Mouse (Mus musculus) stomach, embryonic 14.5 days (tissue): ENCODE measurements around the gene Gm281. TPM values are rescaled to one million over a fixed set of nuclear protein-coding genes. Genes with fewer than 3 reads are reported as not detected.

Experiments
- ATAC-seq: fragments of 200-750 bp; cut with Nextera tagmentation; 2 replicates; pipeline ENCODE4 v1.8.0; 2017; ENCODE audit warnings: low read depth, moderate TSS enrichment; ENCODE audit not compliant: insufficient number of reproducible peaks, insufficient read depth, low FRiP score
- H3K27ac ChIP-seq: fragments of 300-500 bp; sonication (generic); 2 replicates; pipeline ENCODE4 v1.5.1; 2014; ENCODE audit warnings: mild to moderate bottlenecking, low read length, moderate library complexity, mixed read lengths
- H3K27me3 ChIP-seq: fragments of 300-500 bp; sonication (generic); 2 replicates; pipeline ENCODE4 v1.6.1; 2014; ENCODE audit warnings: low read length, control low read depth, mixed read lengths; ENCODE audit not compliant: control insufficient read depth, insufficient read depth
- H3K36me3 ChIP-seq: fragments of 300-500 bp; sonication (generic); 2 replicates; pipeline ENCODE4 v1.6.1; 2014; ENCODE audit warnings: mild to moderate bottlenecking, control low read depth, low read length, moderate library complexity, mixed read lengths; ENCODE audit not compliant: control insufficient read depth, insufficient read depth
- H3K4me1 ChIP-seq: fragments of 300-500 bp; sonication (generic); 2 replicates; pipeline ENCODE4 v1.6.1; 2014; ENCODE audit warnings: low read length, control low read depth, mixed read lengths; ENCODE audit not compliant: control insufficient read depth, insufficient read depth
- H3K4me2 ChIP-seq: fragments of 300-500 bp; sonication (generic); replicated peaks from 2 replicates; pipeline ENCODE4 v1.6.1; 2014; ENCODE audit warnings: low read depth, low read length, control low read depth
- H3K4me3 ChIP-seq: fragments of 300-500 bp; sonication (generic); 2 replicates; pipeline ENCODE4 v1.5.1; 2014; ENCODE audit warnings: low read depth, low read length, control low read depth
- H3K9ac ChIP-seq: fragments of 300-500 bp; sonication (generic); replicated peaks from 2 replicates; pipeline ENCODE4 v1.6.1; 2014; ENCODE audit warnings: low read depth, mild to moderate bottlenecking, control low read depth, low read length, moderate library complexity, mixed read lengths
- H3K9me3 ChIP-seq: fragments of 300-500 bp; sonication (generic); 2 replicates; pipeline ENCODE4 v1.6.1; 2016; ENCODE audit warnings: low read depth, low read length, control low read depth; ENCODE audit not compliant: control insufficient read depth
- WGBS: fragments of 180-500 bp; shearing (Covaris S2); extraction: QIAGEN DNeasy Blood & Tissue Kit; methylation state at CpG from one replicate; pipeline ENCODE4 v1.1.7; 2014; 5-methylcytosine and 5-hydroxymethylcytosine counted together
- polyA plus RNA-seq: library from polyadenylated mRNA; unstranded; fragments of >200 nt; fragmentation: Nextera tagmentation; extraction: Ambion mirVana; gene quantifications from 2 replicates; pipeline ENCODE4 v1.2.1, GENCODE M21; 2014

Gene Gm281
- polyA plus RNA-seq, 1 experiment from 2014 or later = not detected

DNA sequence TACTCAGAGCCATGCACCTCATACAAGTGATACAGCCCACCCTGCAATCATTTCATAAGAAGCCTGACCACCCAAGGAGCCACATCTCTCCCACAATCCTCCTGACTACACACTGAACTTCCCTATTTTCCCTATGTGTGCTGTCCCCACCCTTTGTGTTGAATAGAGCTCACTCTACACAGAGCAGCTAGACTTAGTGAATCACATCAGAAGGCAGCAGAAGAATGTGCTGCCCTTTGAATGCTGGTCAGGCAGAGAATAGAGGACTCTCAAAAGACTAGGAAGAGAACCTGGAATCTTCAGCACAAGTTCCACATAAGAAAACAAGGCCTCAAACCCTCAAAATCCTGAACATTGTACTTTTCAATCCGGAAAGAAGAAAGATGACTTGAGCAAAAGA, 7.8 kb downstream of the Gm281 start:
- no peaks in the 10 kb centered on the region for H3K27me3 ChIP-seq
- H3K9ac ChIP-seq = no peak overlapping the region
- WGBS = 83% methylated on average over 1 of the region's 1 CpGs
- no peaks in the 10 kb centered on the region for H3K36me3 ChIP-seq
- no peak overlapping the region for H3K4me3 ChIP-seq
- no peaks in the 10 kb centered on the region for H3K4me1 ChIP-seq
- H3K9me3 ChIP-seq = no peaks in the 10 kb centered on the region
- H3K4me2 ChIP-seq = no peak overlapping the region
- no peak for ATAC-seq
- H3K27ac ChIP-seq = no peak overlapping the region

DNA sequence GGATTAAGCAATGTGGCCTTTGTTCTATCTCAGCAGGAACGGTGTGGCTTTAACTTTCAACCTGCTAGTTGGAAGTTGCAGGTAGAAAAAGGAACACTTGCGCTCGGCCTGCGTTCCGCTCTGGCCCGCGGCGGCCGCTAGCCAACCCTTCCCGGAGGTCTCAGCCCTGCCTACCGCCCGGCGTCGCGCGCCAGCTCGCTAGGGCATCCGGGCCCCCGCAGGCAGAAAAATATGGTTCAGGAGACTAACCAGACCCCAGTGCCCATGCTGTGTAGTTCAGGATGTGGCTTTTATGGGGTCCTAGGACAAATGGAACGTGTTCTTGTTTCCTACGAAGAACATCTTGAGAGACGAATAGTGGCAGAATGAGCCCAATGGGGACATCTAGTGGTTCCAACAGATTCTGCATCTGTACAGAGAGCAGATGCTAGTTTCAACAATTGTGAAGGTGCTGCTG, 12.6 kb downstream of the Gm281 start:
- H3K9ac ChIP-seq = peak overlapping the region; percentile 40; the same call in 1 of the 2 replicates

DNA sequence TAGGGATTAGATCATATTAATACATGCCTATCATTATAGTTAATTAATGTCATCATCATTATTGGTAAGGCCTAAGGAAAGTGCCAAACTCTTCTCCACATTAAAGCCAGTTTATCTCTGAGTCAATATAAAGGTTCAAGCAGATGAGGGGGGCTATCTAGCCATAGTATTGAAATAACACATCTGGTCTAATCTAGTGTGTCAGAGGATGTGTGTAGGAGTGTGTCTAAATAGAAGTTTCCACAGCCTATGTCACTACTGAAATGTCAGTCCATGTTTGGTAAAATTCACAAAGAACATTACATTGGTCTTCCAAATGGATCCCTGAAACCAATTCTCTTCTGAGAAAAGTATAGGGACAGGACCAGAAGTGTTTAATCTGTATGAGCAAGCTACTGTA, 19.1 kb downstream of the Gm281 start:
- Histone ChIP-seq H3K4me3 (no peak overlapping the region), H3K9me3 (no peaks in the 10 kb centered on the region), H3K9ac (no peak overlapping the region), H3K36me3 (no peaks in the 10 kb centered on the region), H3K4me2 (no peak overlapping the region), H3K27ac (no peak overlapping the region), H3K27me3 (no peaks in the 10 kb centered on the region), H3K4me1 (no peaks in the 10 kb centered on the region)
- no peak for ATAC-seq

More for the DNA sequence above, 12.6 kb downstream of the Gm281 start:
- Histone ChIP-seq H3K27ac (no peak overlapping the region), H3K9me3 (no peaks in the 10 kb centered on the region), H3K4me3 (peak overlapping the region; percentile 45), H3K4me2 (peak overlapping the region; percentile 66), H3K27me3 (no peaks in the 10 kb centered on the region), H3K36me3 (no peaks in the 10 kb centered on the region), H3K4me1 (no peaks in the 10 kb centered on the region)
- peak; percentile 78; the same call in 1 of the 2 replicates for ATAC-seq
- WGBS = 2% methylated on average over 22 of the region's 22 CpGs

DNA sequence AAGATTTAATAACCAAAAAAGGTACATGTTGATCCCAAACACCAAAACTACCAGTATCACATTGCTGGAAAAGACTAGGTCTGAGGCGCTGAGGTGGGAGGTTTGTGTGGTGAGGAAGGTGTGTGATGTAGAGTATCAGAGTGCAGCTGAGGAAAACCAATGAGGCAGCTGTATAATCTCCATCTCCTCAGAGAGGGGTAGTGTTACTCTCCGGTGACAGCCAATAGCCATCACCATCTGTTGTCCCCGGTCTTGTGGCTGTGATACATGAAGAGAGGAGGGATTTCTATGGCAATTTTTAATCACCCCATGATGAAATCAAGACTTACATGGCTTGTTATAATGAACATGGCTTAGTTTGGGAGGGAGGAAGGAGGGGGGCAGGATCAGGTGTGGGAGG, 20.5 kb downstream of the Gm281 start:
- H3K36me3 ChIP-seq = no peaks in the 10 kb centered on the region
- no peaks in the 10 kb centered on the region for H3K9me3 ChIP-seq
- WGBS = 75% methylated on average over 3 of the region's 3 CpGs
- no peak overlapping the region for H3K27ac ChIP-seq
- no peak overlapping the region for H3K4me3 ChIP-seq
- no peak overlapping the region for H3K9ac ChIP-seq
- H3K27me3 ChIP-seq = no peaks in the 10 kb centered on the region
- no peaks in the 10 kb centered on the region for H3K4me1 ChIP-seq
- ATAC-seq = no peak
- no peak overlapping the region for H3K4me2 ChIP-seq

DNA sequence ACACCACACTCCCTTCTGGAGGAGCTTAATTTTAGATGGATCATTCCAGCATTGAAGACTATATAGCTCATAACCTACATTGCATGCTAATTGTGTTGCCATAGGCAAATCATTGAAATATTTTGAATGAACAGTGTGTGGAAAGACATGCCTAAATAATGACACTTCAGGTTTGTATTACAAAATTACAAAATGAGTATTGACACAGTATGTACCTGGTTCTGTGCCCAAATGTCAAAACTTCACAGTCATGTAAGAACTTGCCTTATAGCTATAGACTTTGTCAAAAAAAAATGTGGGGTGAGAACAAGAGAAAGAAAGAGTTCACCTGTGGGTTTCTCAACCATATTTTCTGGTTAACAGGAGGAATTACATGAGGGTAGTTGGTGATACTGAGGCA, 52.9 kb downstream of the Gm281 start:
- Histone ChIP-seq H3K27me3 (no peaks in the 10 kb centered on the region), H3K36me3 (no peaks in the 10 kb centered on the region), H3K4me1 (no peaks in the 10 kb centered on the region), H3K4me2 (no peak overlapping the region), H3K4me3 (no peak overlapping the region), H3K9ac (no peak overlapping the region), H3K27ac (no peak overlapping the region), H3K9me3 (no peaks in the 10 kb centered on the region)
- no peak for ATAC-seq

DNA sequence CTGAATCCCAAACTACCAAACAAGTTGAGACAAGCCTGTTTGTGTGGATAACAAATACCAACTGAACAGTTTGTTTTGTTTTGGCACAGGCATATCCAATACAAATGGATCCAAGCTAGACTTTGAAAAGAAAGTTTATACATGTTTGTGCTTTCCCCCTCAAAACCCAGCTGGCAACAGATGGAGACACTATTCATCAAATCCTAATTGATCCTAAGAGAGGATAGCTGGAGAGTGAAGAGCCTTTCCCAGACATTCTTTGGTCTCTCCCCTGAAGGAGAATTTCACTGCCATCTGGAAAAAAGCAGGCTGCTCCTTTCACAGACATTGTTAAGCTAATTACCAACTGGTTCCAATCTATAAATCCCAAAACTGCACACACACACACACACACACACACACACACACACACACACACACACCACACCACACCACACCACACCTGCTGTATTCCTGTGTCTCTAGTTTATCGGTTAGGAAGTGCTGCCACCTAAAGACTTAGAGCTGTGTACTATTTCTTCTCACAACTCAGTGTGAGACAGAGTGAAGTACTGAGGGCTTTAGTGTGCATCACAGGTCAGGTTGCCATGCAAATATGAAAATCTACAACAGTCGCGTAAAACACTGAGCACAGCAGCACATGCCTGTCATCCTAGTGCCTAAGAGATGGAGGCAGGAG, 101.3 kb downstream of the Gm281 start:
- H3K4me1 ChIP-seq = no peaks in the 10 kb centered on the region
- H3K9ac ChIP-seq = no peak overlapping the region
- H3K4me2 ChIP-seq = no peak overlapping the region
- no peak overlapping the region for H3K4me3 ChIP-seq
- H3K9me3 ChIP-seq = no peaks in the 10 kb centered on the region
- no peaks in the 10 kb centered on the region for H3K27me3 ChIP-seq
- no peak for ATAC-seq
- 65% methylated on average over 3 of the region's 3 CpGs for WGBS
- no peaks in the 10 kb centered on the region for H3K36me3 ChIP-seq
- no peak overlapping the region; the same call in 1 of the 2 replicates for H3K27ac ChIP-seq

DNA sequence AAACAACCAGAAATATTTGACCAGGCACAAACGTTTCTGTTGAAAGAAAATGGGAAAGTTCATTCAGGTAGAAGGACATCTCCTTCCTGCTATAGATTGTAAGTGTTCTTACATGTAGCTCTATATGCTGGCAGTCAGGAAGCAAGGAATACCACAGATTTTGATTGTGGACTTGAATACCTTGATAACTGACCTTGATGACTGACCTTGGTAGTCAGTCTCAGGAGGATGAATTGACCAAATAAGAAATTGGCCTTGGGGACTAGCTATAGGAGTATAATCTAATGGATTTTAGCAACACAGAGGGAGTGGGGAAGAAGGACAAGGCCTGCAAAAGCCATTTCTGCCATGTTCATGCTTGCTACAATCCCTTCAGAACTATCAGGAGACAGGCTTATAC, 123.8 kb downstream of the Gm281 start:
- H3K27ac ChIP-seq = no peak overlapping the region
- no peaks in the 10 kb centered on the region for H3K9me3 ChIP-seq
- no peaks in the 10 kb centered on the region for H3K4me1 ChIP-seq
- no peak overlapping the region for H3K4me3 ChIP-seq
- no peak for ATAC-seq
- H3K4me2 ChIP-seq = no peak overlapping the region
- no peaks in the 10 kb centered on the region for H3K27me3 ChIP-seq
- no peaks in the 10 kb centered on the region for H3K36me3 ChIP-seq
- no peak overlapping the region for H3K9ac ChIP-seq
- WGBS = 35% methylated on average over 1 of the region's 1 CpGs

DNA sequence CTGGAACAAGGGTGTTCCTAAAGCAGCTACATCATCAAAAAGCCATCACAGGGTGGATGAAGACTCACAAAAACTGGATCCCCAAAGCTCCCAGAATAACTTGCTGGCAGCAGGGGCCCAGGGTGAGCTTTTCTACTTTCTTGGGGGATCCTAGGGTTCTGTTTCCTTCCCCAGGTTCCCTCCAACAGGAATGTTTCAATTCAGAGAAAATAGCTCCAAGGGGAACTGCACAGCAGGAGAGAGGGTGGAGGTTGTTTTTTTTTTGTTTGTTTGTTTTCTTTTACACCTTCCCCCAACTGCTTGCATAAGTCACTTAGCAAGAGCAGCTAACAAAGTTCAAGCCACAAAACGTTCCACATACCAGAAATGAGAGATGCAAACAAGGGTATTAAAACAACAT, 124.3 kb downstream of the Gm281 start:
- Histone ChIP-seq H3K4me1 (no peaks in the 10 kb centered on the region), H3K36me3 (no peaks in the 10 kb centered on the region), H3K9ac (no peak overlapping the region), H3K27me3 (no peaks in the 10 kb centered on the region), H3K9me3 (no peaks in the 10 kb centered on the region), H3K4me3 (no peak overlapping the region), H3K27ac (no peak overlapping the region), H3K4me2 (no peak overlapping the region)
- 30% methylated on average over 1 of the region's 1 CpGs for WGBS
- ATAC-seq = no peak

DNA sequence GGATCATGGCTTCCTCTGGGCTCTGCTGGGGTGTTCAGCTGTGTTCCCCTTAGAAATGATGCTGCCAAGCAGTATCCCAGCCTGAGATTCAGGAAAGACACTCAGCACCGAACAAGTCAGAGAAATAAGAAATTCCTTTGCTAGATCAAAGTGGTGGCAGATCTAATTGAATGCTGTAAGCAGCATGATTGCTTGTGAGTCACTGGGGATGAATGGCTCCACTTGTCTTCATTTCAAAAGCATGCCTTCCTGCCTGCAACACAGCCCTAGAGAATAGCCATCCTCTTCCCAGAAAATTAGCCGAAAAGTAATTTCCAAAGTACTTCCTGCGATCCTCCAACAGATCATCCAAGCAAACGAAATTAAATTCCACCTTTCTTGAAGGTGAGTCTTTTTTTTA, 131.3 kb downstream of the Gm281 start:
- Histone ChIP-seq H3K27me3 (no peaks in the 10 kb centered on the region), H3K9ac (no peak overlapping the region), H3K36me3 (no peaks in the 10 kb centered on the region), H3K4me3 (no peak overlapping the region), H3K27ac (no peak overlapping the region), H3K4me1 (no peaks in the 10 kb centered on the region), H3K4me2 (no peak overlapping the region), H3K9me3 (no peaks in the 10 kb centered on the region)
- whole genome bisulfite sequencing = 72% methylated on average over 4 of the region's 4 CpGs
- ATAC-seq = no peak
